Mouse (Mus musculus) kidney, adult 9 months (tissue): ENCODE data around the gene Ep400.

ENCODE experiments used
- DNase-seq: peaks from one replicate; pipeline ENCODE4 v3.0.0; 2022

The Ep400 gene

DNA sequence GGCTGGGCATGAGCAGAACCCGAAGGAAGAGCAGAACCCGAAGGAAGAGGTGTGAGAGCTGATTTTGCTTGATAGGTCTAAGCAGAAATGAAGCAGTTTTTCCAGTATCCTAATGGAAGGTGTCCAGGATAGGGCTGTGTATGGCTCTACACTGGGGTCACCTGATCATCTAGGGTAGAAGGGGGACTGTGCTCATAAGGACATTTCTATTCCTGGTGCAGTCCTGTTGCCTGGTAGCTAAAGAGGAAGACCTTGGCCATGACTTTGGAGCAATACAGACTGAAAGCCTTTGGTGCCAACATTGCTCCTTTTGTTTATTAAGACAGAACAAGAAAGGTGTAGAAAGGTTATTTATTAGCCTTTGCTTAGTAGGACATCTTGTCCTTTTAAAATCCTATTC is 106.5 kb downstream of the Ep400 start:
- DNase-seq: no peak

GRCm38 (mm10) chr5:110659682-110660081 is 110.8 kb downstream of the Ep400 start:
- no peak for DNase-seq

GRCm38 (mm10) chr5:110653686-110654085 is 116.8 kb downstream of the Ep400 start:
- DNase-seq: no peak

GRCm38 (mm10) chr5:110652719-110653648 is 117.5 kb downstream of the Ep400 start, which contains the start of the genes Noc4l and Ddx51:
Gene Noc4l (minus strand): TSS chr5:110653417.
Gene Ddx51 (plus strand): TSS chr5:110653451.
- peak; percentile 94 for DNase-seq

GRCm38 (mm10) chr5:110646377-110646776 is 124.1 kb downstream of the Ep400 start:
- no peak for DNase-seq

DNA sequence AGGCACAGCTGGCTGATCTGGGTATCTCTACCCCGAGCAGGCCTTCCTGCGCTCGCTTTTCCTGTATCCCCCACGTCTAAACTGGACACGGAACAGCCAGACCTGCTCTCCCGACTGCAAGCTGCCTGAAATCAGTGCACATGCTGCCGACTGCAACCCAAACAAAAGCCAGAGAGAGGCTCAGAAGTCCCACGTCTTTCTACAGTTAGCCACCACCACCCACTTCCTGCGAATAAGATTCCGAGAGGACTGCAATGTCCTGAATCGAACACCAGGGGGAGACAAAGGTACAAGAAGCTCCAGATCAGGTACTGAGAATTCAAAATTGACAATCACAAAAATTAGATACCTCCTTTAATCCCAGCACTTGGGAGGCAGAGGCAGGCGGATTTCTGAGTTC is 131.1 kb downstream of the Ep400 start:
- DNase-seq: peak; percentile 82

- DNase-seq: no peak
These were observed 132.0 kb downstream of the Ep400 start for GRCm38 (mm10) chr5:110638306-110639074.

DNA sequence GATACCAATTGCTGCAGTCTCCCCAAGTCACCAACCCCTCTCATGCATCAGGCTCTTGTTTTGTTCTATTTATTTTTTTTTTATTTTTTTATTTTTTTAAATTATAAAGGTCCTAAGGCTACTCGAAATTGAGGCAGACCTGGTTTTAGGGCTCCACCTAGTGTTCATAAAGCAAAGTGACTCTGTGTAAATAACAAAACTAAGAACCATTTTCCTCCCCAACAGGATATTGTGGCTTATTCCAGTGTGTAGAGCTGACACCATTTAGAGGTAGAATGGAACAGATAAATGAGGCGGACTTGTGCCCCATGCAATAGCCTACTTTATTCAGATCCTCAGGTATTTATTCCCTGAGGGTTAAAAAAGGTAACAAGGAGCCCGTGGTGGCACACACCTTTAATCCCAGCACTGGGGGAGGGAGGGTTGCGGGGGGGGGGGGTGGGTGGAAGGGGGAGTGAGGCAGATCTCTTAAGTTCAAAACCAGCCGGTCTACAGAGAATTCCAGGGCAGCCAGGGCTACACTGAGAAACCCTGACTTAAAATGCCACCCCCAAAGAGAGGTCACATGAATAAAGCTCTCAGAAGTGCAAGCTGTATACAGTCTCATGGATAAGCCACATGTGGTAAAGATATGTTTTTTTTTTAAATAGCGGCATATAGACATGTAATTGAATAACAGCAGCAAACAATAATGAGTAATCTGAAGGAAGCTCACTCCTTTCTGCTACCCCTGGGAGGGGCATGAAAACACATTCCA is 134.4 kb downstream of the Ep400 start:
- peak; percentile 49 for DNase-seq

DNA sequence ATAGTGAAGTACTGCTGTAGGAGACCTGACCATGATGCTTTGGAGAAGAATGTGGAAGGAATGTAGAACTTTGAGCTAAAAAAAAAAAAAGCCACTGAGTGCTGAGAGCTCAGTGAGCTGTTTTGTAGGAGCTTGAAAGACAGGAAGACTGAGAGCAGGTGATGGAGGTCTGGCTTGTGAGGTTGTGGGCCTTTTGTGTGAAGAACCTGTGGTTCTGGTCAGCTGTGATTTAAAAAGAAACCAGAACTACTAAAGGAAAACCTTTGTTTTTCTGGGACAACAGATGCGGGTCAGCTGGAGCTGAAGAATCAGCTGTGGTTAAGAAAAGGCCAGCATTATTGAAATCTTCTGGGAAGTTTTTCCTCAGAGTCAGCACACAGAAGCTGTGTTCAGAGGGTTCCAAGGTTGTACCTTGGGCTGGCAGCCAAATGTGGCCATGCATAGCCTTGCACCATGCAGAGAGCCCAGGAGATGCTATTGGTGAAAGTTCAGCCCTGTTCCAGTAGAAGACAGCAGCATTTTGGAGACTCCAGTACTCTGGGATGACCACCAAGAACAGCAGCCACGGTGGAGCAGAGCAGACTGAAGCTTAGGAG is 140.9 kb downstream of the Ep400 start:
- peak; percentile 81 for DNase-seq

DNA sequence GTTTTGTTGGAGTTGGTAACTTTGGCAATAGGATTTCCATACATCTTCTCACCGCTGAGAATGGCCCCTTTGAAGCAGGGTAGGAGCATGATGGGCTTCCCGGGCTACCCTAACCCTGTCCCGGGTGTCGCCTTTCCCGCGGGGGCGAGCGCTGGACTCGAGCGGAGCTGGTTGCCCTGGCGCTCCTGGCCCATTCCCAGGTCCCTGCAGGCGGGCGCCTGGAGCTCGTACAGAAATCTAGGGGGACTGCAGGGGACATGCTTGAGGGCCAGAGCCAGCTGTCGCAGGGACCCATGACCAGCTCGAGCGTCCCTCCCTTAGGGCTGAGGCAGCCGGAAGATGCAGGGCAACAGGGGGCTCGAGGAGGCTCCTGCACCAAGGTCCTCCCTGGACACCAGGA is 142.4 kb downstream of the Ep400 start:
- no peak for DNase-seq

DNA sequence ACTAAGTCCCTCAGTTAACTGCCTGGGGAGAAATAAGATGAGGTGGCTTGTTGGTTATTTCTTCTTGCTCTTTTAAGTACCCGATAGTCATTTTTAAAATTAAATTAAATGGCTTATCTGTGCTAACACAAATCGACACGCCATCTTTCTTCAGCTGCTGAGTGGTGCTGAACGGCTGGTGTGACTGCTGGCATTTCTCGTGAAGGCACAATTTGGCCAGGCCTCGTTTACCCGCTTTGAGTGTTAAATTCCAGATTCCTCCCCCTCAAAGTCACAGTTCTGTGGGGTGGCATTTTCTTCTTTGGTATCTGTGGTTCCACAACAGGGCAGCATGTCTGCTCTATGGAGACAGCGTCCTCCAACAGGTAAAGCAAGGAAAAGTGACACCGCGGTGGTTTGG is 143.2 kb downstream of the Ep400 start:
- DNase-seq: no peak

- no peak for DNase-seq
These were observed 146.2 kb downstream of the Ep400 start for GRCm38 (mm10) chr5:110624319-110624718.

DNA sequence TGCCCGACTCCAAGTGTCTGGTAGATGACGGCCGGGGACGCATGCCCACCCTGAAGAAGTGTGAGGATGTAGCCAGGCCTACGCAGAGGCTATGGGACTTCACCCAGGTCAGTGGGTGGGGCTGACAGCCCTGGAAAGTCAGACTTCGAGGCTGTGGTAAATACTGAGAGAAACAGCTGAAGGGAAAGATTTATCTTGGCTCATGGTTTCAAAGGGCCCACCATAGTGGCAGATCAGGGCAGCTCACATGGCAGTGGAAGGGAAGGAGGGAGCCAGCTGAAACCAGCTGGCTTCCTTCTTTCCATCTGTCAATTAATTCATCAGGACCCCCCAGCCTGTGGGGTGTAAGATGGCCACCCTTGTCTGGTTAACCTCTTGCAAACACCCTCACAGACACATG is 151.3 kb downstream of the Ep400 start:
- DNase-seq: no peak
